Mouse (Mus musculus) ES-E14 (cell line): ENCODE data around the gene Cnpy4. TPM values are rescaled to one million over a fixed set of nuclear protein-coding genes. Genes with fewer than 3 reads are reported as not detected.
A peak's percentile ranks its signal among the peaks of the same experiment; 100 is the strongest.

Experiments used
- DNase-seq: peaks from one replicate; pipeline ENCODE4 v3.0.0-alpha.2; 2013; ENCODE audit warnings: low read depth, low spot score
- H3K27ac ChIP-seq: 2 replicates; pipeline ENCODE4 v1.5.1; 2012; ENCODE audit warnings: low read depth, mild to moderate bottlenecking, low read length, moderate library complexity, mixed read lengths; ENCODE audit not compliant: poor library complexity, insufficient read depth, severe bottlenecking
- H3K36me3 ChIP-seq: 2 replicates; pipeline ENCODE4 v1.6.1; 2012; ENCODE audit warnings: mild to moderate bottlenecking, low read length, moderate library complexity, mixed read lengths; ENCODE audit not compliant: control insufficient read depth, poor library complexity, insufficient read depth, severe bottlenecking
- H3K4me1 ChIP-seq, 2 experiments: fragments of 150-350 bp in 1 of 2; sonication (generic) in 1 of 2; 2 replicates each; pipeline ENCODE4 v1.6.1; 2012; ENCODE audit warnings: low read length in 2 of 2, mild to moderate bottlenecking in 1 of 2, mixed read lengths in 1 of 2; ENCODE audit not compliant: control insufficient read depth in 2 of 2, insufficient read depth in 2 of 2, poor library complexity in 1 of 2
- H3K4me3 ChIP-seq, 2 experiments: fragments of 150-350 bp in 1 of 2; sonication (generic) in 1 of 2; 2 replicates each; pipeline ENCODE4 v1.5.1; 2012; ENCODE audit warnings: low read length in 2 of 2, low read depth in 1 of 2, mild to moderate bottlenecking in 1 of 2, mixed read lengths in 1 of 2; ENCODE audit not compliant: insufficient read depth in 1 of 2, poor library complexity in 1 of 2, severe bottlenecking in 1 of 2
- H3K9ac ChIP-seq: 2 replicates; pipeline ENCODE4 v1.6.1; 2012; ENCODE audit warnings: low read depth, mild to moderate bottlenecking, low read length, mixed read lengths; ENCODE audit not compliant: poor library complexity, insufficient read depth, severe bottlenecking
- H3K9me3 ChIP-seq: fragments of 150-350 bp; sonication (generic); 2 replicates; pipeline ENCODE4 v1.6.1; 2012; ENCODE audit warnings: low read depth, mild to moderate bottlenecking, low read length; ENCODE audit not compliant: control insufficient read depth, insufficient read depth
- CHD2 ChIP-seq: IDR thresholded peaks from 2 replicates; pipeline ENCODE4 v1.6.1; 2014; ENCODE audit warnings: mild to moderate bottlenecking, low read depth, low read length, inconsistent platforms
- HCFC1 ChIP-seq: IDR thresholded peaks from 2 replicates; pipeline ENCODE4 v1.6.1; 2012; ENCODE audit warnings: low read length, inconsistent platforms, borderline replicate concordance; ENCODE audit not compliant: insufficient read depth
- MAFK ChIP-seq: IDR thresholded peaks from 2 replicates; pipeline ENCODE4 v1.6.1; 2014; ENCODE audit warnings: mild to moderate bottlenecking, low read depth, low read length, inconsistent platforms; ENCODE audit not compliant: insufficient read depth
- ZC3H11A ChIP-seq: IDR thresholded peaks from 2 replicates; pipeline ENCODE4 v1.6.1; 2012; ENCODE audit warnings: low read depth, mild to moderate bottlenecking, inconsistent platforms, low read length, borderline replicate concordance
- ZNF384 ChIP-seq: IDR thresholded peaks from 2 replicates; pipeline ENCODE4 v1.6.1; 2012; ENCODE audit warnings: low read depth, low read length, inconsistent platforms
- in situ Hi-C, 2 experiments: fragments of 600-800 bp; cut with MboI; formaldehyde crosslinking; loops; one replicate each; pipeline ENCODE4 v1.15.1; 2025; ENCODE audit warnings: low sequenced_read_pairs in 2 of 2, inconsistent platforms in 1 of 2; ENCODE audit not compliant: unreplicated experiment in 2 of 2
- total RNA-seq: library from RNA; depleted of rRNA; stranded (reverse); fragments of 300-350 nt; gene quantifications from 2 replicates; pipeline ENCODE4 v1.2.3, GENCODE M21; 2012

Gene Cnpy4
- total RNA-seq, 1 experiment = 43.5 TPM

GRCm38 (mm10) chr5:138163610-138164009 lies 23.7 kb upstream of the Cnpy4 start:
- Histone ChIP-seq H3K4me3 (no peak overlapping the region), H3K9ac (no peak overlapping the region), H3K9me3 (no peaks in the 10 kb centered on the region), H3K4me1 (peaks cover 0 to 15% of the 10 kb centered on the region in 2 experiments; a peak in 1 of 4 replicates), H3K36me3 (peaks cover 59% of the 10 kb centered on the region), H3K27ac (no peak overlapping the region)
- TF ChIP-seq MAFK (no peak), CHD2 (peak; percentile 33; the same call in 1 of the 2 replicates), HCFC1 (no peak), ZNF384 (no peak)
- no peak for DNase-seq
- in situ Hi-C loops = loop anchor here in 1 of 2 experiments (10.0 kb wide), 1 partner anchor 379 kb away; the partner anchor contains the start of genes Mepce and Zcwpw1

DNA sequence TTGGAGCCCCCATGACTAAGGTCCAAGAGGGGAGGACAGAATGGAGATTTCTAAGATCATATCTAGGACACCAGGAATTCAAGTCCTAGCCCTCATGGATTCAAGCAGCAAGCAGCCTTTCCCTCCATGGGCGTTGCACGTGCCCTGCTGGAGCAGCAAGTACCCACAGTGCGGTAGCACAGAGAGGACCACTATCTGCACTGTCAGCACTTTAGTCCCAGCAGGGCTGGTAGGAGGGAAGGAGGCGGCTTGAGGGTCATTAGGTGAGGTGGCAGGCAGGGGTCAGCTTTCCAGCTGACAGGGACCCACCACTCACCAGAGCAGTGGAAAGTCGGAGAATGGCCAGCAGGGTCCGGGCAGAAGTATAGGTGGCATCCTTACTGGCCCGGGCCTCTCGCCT lies 21.7 kb upstream of the Cnpy4 start:
- Histone ChIP-seq H3K36me3 (peaks cover 72% of the 10 kb centered on the region), H3K27ac (peak overlapping the region; percentile 52; the same call in 1 of the 2 replicates), H3K4me3 (no peak overlapping the region), H3K9me3 (no peaks in the 10 kb centered on the region), H3K4me1 (peaks cover 3 to 17% of the 10 kb centered on the region in 2 experiments; a peak in 2 of 4 replicates), H3K9ac (no peak overlapping the region)
- TF ChIP-seq MAFK (peak; percentile 95), ZNF384 (no peak), ZC3H11A (no peak), CHD2 (no peak), HCFC1 (no peak)
- in situ Hi-C loops = loop anchor here in 1 of 2 experiments (10.0 kb wide), 1 partner anchor 381 kb away; the partner anchor contains the start of genes Mepce and Zcwpw1
- DNase-seq = no peak

GRCm38 (mm10) chr5:138170936-138171561 lies 16.2 kb upstream of the Cnpy4 start:
- H3K27ac ChIP-seq = peak overlapping the region; percentile 98
- H3K9me3 ChIP-seq = no peaks in the 10 kb centered on the region
- H3K9ac ChIP-seq = peak overlapping the region; percentile 99
- H3K4me3 ChIP-seq = peak overlapping the region; percentile 88 to 92
- peak; percentile 61 for TF ChIP-seq HCFC1
- TF ChIP-seq MAFK = no peak
- TF ChIP-seq ZNF384 = no peak
- TF ChIP-seq ZC3H11A = no peak
- 0 out of 2 replicates have a peak, but pooled peaks have one; percentile 59 for TF ChIP-seq CHD2
- peak; percentile 88 for DNase-seq
- H3K4me1 ChIP-seq = peaks cover 3 to 9% of the 10 kb centered on the region in 2 experiments; a peak in 2 of 4 replicates
- H3K36me3 ChIP-seq = peaks cover 44% of the 10 kb centered on the region
- in situ Hi-C loops = no loop called here

DNA sequence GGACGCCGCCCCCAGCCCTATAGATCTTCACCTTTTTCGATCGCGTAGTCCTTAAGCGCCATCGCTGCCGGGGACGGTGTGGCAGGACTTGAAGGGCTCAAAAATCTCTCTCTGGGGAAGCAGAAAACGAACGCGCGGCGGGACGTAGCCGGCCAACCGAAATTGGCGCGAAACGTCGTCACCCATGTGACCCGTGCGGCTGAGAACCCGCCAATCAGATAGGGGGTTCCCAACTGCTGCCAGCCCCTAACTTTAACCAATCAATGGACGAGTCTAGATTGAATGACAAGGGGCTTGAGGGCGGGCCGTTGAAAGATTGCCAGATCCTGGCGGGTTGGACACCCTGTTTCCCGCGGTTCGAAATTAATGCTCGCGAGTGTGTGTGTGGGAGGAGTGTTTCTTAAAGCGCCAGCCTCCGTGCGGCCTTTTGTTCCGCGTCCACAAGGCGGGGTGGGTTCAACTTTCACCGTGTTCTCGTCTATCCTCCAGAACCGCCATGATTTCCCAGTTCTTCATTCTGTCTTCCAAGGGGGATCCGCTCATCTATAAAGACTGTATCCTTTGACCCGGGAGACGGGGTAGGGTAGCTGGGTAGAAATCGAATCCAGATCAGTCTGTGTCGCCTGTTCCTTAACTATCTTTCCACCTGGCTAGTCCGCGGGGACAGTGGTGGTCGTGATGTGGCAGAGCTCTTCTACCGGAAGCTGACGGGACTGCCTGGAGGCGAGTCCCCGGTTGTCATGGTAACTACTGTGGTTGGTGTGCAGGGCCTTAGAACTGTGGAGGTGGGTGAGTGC lies 15.4 kb upstream of the Cnpy4 start, which contains the start of the genes Ap4m1 and Mcm7:
Ap4m1 (plus strand) TSS at position 308 of the 797 bp plus-strand sequence.
Mcm7 (minus strand) TSS at position 728 of the 797 bp plus-strand sequence.
- H3K27ac ChIP-seq = peak within 1 kb of the TSS; percentile 98
- H3K4me3 ChIP-seq = peak within 1 kb of the TSS; percentile 90 to 92
- H3K9ac ChIP-seq = peak within 1 kb of the TSS; percentile 99
- H3K4me1 ChIP-seq = peaks cover 3 to 9% of the 10 kb centered on the region in 2 experiments; a peak in 2 of 4 replicates
- H3K9me3 ChIP-seq = no peaks in the 10 kb centered on the region
- in situ Hi-C loops = no loop called here
- TF ChIP-seq CHD2 = peak; percentile 84
- TF ChIP-seq ZC3H11A = no peak
- DNase-seq = peak; percentile 97
- peaks cover 42% of the 10 kb centered on the region for H3K36me3 ChIP-seq
